Comparison of ENCODE assay signal across 21 mouse cellular contexts in the genomic region with DNA sequence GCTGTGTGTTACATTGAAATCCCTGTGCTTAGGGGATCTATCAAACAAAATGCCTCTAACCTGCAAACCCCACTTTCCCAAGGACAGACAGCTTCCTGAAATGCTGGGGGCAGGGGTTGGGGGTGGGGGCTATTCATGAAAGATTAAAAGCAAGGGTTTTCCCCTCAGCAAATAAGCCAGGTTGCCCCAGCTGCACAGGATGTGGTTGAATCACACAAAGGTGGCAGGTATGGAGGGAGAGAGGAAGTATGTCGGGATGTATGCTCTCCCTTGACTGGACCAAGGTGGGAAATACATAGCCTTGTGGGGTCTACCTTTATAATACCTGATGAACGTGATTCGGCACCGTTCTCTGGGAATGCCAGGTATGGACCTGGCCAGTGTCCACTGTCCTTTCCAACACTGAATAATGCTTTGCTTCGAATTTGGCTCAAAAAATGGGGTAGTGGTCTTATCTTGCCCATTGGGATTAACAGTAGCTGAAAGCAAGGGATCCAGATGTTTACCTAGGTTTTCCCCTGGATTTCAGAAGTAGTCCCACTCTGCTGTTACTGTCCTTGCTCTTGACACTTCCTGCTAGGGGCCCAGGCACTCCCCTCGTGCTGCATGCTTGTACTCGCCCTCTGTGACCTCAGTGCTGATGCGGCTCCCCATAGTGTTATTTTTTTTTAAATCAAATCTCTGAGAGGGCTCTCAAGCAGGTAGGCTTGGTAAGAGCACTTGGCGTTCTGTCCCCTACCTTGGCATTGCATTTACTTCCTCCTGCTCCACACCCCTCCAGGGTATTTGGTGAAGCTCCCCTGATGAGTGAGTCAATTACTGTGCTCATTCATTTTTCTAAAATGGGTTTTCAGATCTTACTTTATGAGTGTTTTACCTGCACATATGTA. TPM values are rescaled to one million over a fixed set of nuclear protein-coding genes. Genes with fewer than 3 reads are reported as not detected.
DNase-seq lines count a peak whose midpoint lies in the region; TF ChIP-seq lines count a peak whose summit lies in the region.
"Had no signal": no experiment of that assay in that cellular context is flagged by ENCODE, and none has a peak within 500 bp of the region (broad histone marks: within the 10 kb centered on the region; RNA-seq: fewer than 3 reads in every experiment).

No protein-coding gene starts in this region.

- no peak for TF ChIP-seq EP300 in heart, adult 2 months (IDR thresholded peaks at IDR 0.05; ENCODE audit: insufficient read depth, low read depth, low read length)

- TF ChIP-seq CTCF in heart, adult 2 months (IDR thresholded peaks at IDR 0.05): no peak

- no peaks in the 10 kb centered on the region for H3K27me3 ChIP-seq in heart, adult 2 months (ENCODE audit: control insufficient read depth, insufficient read depth, low read length)
- H3K27me3 ChIP-seq: embryonic facial prominence, embryonic 12.5 days had no signal

- intact Hi-C loops in heart, adult 2 months (cut with DNase I): no loop called here

- no peaks in the 10 kb centered on the region for H3K79me2 ChIP-seq in heart, adult 2 months (replicated peaks; ENCODE audit: control insufficient read depth, insufficient read depth, low read length)

- no peak overlapping the region for H3K4me3 ChIP-seq in heart, adult 2 months
- H3K4me3 ChIP-seq: embryonic facial prominence, embryonic 12.5 days; erythroblast, embryonic 14.5 days; hindbrain, embryonic 12.5 days; midbrain, embryonic 10.5 days had no signal

- no peaks in the 10 kb centered on the region for H3K36me3 ChIP-seq in heart, adult 2 months (ENCODE audit: control insufficient read depth, insufficient read depth, low read length)
- H3K36me3 ChIP-seq: embryonic facial prominence, embryonic 12.5 days; hindbrain, embryonic 12.5 days; midbrain, embryonic 10.5 days had no signal

- no peaks in the 10 kb centered on the region for H3K4me1 ChIP-seq in heart, adult 2 months (ENCODE audit: control insufficient read depth, insufficient read depth, low read length)
- H3K4me1 ChIP-seq: embryonic facial prominence, embryonic 12.5 days; hindbrain, embryonic 12.5 days; midbrain, embryonic 10.5 days had no signal

- H3K9ac ChIP-seq in heart, adult 2 months (ENCODE audit: low read depth, low read length): no peak overlapping the region
- H3K9ac ChIP-seq: embryonic facial prominence, embryonic 12.5 days; hindbrain, embryonic 12.5 days had no signal

- no peak for TF ChIP-seq POLR2A in heart, adult 2 months (IDR thresholded peaks at IDR 0.05; ENCODE audit: insufficient read depth, low read depth, low read length)

- DNase-seq in lung, adult 18-20 months: peak; percentile 7 to 21
- no peak for DNase-seq in lung, postnatal 25 days (ENCODE audit: low spot score)
- peak; percentile 55 for DNase-seq in T-cell, adult 2 months (ENCODE audit: low spot score)
- DNase-seq in naive thymus-derived CD4-positive, alpha-beta T cell, adult 2 months (ENCODE audit: low read depth): peak; percentile 40
- peak; percentile 39 for DNase-seq in thymus, postnatal 25 days
- DNase-seq in cerebellum, postnatal 36 days: no peak
- DNase-seq in heart, adult 2 months: no peak
- no peak for DNase-seq in liver
- DNase-seq: adrenal gland, adult 8-10 months; cerebellum, adult 9-11 months; gastrocnemius, postnatal 14 days; layer of hippocampus, postnatal 36 days; retina, postnatal 1 day had no signal

- 72% methylated on average over 9 of the region's 9 CpGs for WGBS in heart, adult 2 months

- H3K27ac ChIP-seq in heart, adult 2 months: no peak overlapping the region
- H3K27ac ChIP-seq: embryonic facial prominence, embryonic 12.5 days; hindbrain, embryonic 12.5 days; kidney, postnatal 0 days; midbrain, embryonic 10.5 days had no signal

RNA-seq across cellular contexts. Expression of a gene that starts 13.2 kb away (rescaled TPM):
- total RNA-seq in heart, adult 2 months (2021): 1 to 10 TPM; 1.5 to 2.4 TPM
- 1.0 and 2.1 TPM in 2 replicates for polyA plus RNA-seq in heart, adult 2 months (2012; rRNA removed)

RNA-seq across cellular contexts. Expression of a gene that starts 30.4 kb away (rescaled TPM):
- 100 to 1,000 TPM; 120 to 232 TPM for total RNA-seq in heart, adult 2 months (2021)
- 86.4 and 166 TPM in 2 replicates for polyA plus RNA-seq in heart, adult 2 months (2012; rRNA removed)
- polyA plus RNA-seq: embryonic facial prominence, embryonic 12.5 days; erythroblast, embryonic 14.5 days; forebrain, embryonic 14.5 days; hindbrain, embryonic 12.5 days; liver, adult 2 months; midbrain, embryonic 10.5 days; neural tube, embryonic 11.5 days had no signal

RNA-seq across cellular contexts. Expression of a gene that starts 33.2 kb away (rescaled TPM):
- 1 to 10 TPM; 1.4 to 2.8 TPM for total RNA-seq in heart, adult 2 months (2021)
- 2.0 and 3.0 TPM in 2 replicates for polyA plus RNA-seq in heart, adult 2 months (2012; rRNA removed)
- polyA plus RNA-seq: erythroblast, embryonic 14.5 days had no signal

Comparison
In these comparisons a context has a peak if more than half of its experiments do, and no peak if none do; other contexts are left out.
1. DNase-seq: peak in lung, adult 18-20 months (2 of 2), T-cell, adult 2 months (single experiment), naive thymus-derived CD4-positive, alpha-beta T cell, adult 2 months (single experiment) and thymus, postnatal 25 days (single experiment); none in lung, postnatal 25 days (single experiment), cerebellum, postnatal 36 days (0 of 2), heart, adult 2 months (0 of 2) and liver (single experiment).